Comparison of ENCODE assay signal across 9 mouse cellular contexts in genomic region chr3:120192439-120193326, GRCm38 (mm10).
DNase-seq lines count a peak whose midpoint lies in the region; ATAC-seq and TF ChIP-seq lines count a peak whose summit lies in the region.
"Had no signal": no experiment of that assay in that cellular context is flagged by ENCODE, and none has a peak within 500 bp of the region (broad histone marks: within the 10 kb centered on the region; RNA-seq: fewer than 3 reads in every experiment).

No protein-coding gene starts in this region.

- ATAC-seq in common myeloid progenitor, adult 5-6 weeks (replicated peaks; ENCODE audit: low read depth, poor library complexity, severe bottlenecking) = 0 out of 2 replicates have a peak, but pooled peaks have one; percentile 42
- no peak for ATAC-seq in heart, embryonic 11.5 days (replicated peaks; ENCODE audit: insufficient number of reproducible peaks, low FRiP score, low TSS enrichment)
- no peak for ATAC-seq in kidney, postnatal 0 days (replicated peaks; ENCODE audit: low FRiP score, low read depth)
- ATAC-seq in limb, embryonic 12.5 days (ENCODE audit: insufficient number of reproducible peaks, insufficient read depth, low FRiP score, low TSS enrichment, low read depth) = 0 out of 2 replicates have a peak, but pooled peaks have one; percentile 47
- ATAC-seq in neural tube, embryonic 13.5 days (ENCODE audit: low read depth) = peak; percentile 50

- peak; percentile 75 for TF ChIP-seq CTCF in heart, adult 2 months (IDR thresholded peaks at IDR 0.05)
- TF ChIP-seq CTCF in kidney, postnatal 0 days (IDR thresholded peaks at IDR 0.05; ENCODE audit: low read depth) = peak; percentile 86

- no peak for TF ChIP-seq POLR2A in heart, adult 2 months (IDR thresholded peaks at IDR 0.05; ENCODE audit: insufficient read depth, low read depth, low read length)

- WGBS in heart, adult 2 months = 34% methylated on average over 15 of the region's 15 CpGs
- 38% methylated on average over 15 of the region's 15 CpGs for WGBS in heart, embryonic 11.5 days (ENCODE audit: insufficient replicate concordance)
- 27% methylated on average over 15 of the region's 15 CpGs for WGBS in kidney, postnatal 0 days
- 51% methylated on average over 15 of the region's 15 CpGs for WGBS in limb, embryonic 12.5 days
- 37% methylated on average over 15 of the region's 15 CpGs for WGBS in neural tube, embryonic 13.5 days

- TF ChIP-seq EP300 in heart, adult 2 months (IDR thresholded peaks at IDR 0.05; ENCODE audit: insufficient read depth, low read depth, low read length) = no peak

- H3K79me2 ChIP-seq in heart, adult 2 months (replicated peaks; ENCODE audit: control insufficient read depth, insufficient read depth, low read length) = no peaks in the 10 kb centered on the region

- DNase-seq in heart, adult 2 months = peak; percentile 14 to 35
- DNase-seq in heart, postnatal 25 days (ENCODE audit: low spot score) = no peak
- DNase-seq in kidney, postnatal 0 days (ENCODE audit: low spot score) = peak; percentile 85
- no peak for DNase-seq in T-cell, adult 2 months (ENCODE audit: low spot score)
- DNase-seq: liver, embryonic 13.5 days had no signal

- H3K9ac ChIP-seq in heart, adult 2 months (ENCODE audit: low read depth, low read length) = no peak overlapping the region
- H3K9ac ChIP-seq in heart, embryonic 11.5 days (ENCODE audit: low read depth, low read length) = no peak overlapping the region
- H3K9ac ChIP-seq in kidney, postnatal 0 days (ENCODE audit: low read depth, low read length) = no peak overlapping the region
- no peak overlapping the region for H3K9ac ChIP-seq in limb, embryonic 12.5 days (replicated peaks)
- no peak overlapping the region for H3K9ac ChIP-seq in neural tube, embryonic 13.5 days
- H3K9ac ChIP-seq: liver, embryonic 13.5 days had no signal

- no peaks in the 10 kb centered on the region for H3K27me3 ChIP-seq in heart, adult 2 months (ENCODE audit: control insufficient read depth, insufficient read depth, low read length)
- no peaks in the 10 kb centered on the region for H3K27me3 ChIP-seq in heart, embryonic 11.5 days (ENCODE audit: control insufficient read depth, insufficient read depth, low read length)
- no peaks in the 10 kb centered on the region for H3K27me3 ChIP-seq in kidney, postnatal 0 days (ENCODE audit: insufficient read depth, low read length)
- no peaks in the 10 kb centered on the region for H3K27me3 ChIP-seq in limb, embryonic 12.5 days
- no peaks in the 10 kb centered on the region for H3K27me3 ChIP-seq in neural tube, embryonic 13.5 days
- H3K27me3 ChIP-seq: liver, embryonic 13.5 days had no signal

- peak overlapping the region; percentile 14; the same call in 1 of the 2 replicates for H3K4me2 ChIP-seq in heart, embryonic 11.5 days
- H3K4me2 ChIP-seq in kidney, postnatal 0 days (ENCODE audit: low read length) = 0 out of 2 replicates have a peak overlapping the region, but pooled peaks have one; percentile 14
- no peak overlapping the region for H3K4me2 ChIP-seq in limb, embryonic 12.5 days
- peak overlapping the region; percentile 20 for H3K4me2 ChIP-seq in neural tube, embryonic 13.5 days
- H3K4me2 ChIP-seq: liver, embryonic 13.5 days had no signal

- H3K27ac ChIP-seq in heart, adult 2 months = no peak overlapping the region
- no peak overlapping the region for H3K27ac ChIP-seq in heart, embryonic 11.5 days (ENCODE audit: low read depth, low read length)
- no peak overlapping the region for H3K27ac ChIP-seq in kidney, postnatal 0 days
- no peak overlapping the region for H3K27ac ChIP-seq in limb, embryonic 12.5 days
- H3K27ac ChIP-seq in neural tube, embryonic 13.5 days (replicated peaks) = no peak overlapping the region
- H3K27ac ChIP-seq: liver, embryonic 13.5 days had no signal

- no peak overlapping the region for H3K4me3 ChIP-seq in heart, adult 2 months
- no peak overlapping the region for H3K4me3 ChIP-seq in heart, embryonic 11.5 days (ENCODE audit: low read depth, low read length)
- no peak overlapping the region for H3K4me3 ChIP-seq in kidney, postnatal 0 days (replicated peaks; ENCODE audit: low read depth, low read length)
- no peak overlapping the region for H3K4me3 ChIP-seq in limb, embryonic 12.5 days (replicated peaks)
- H3K4me3 ChIP-seq in neural tube, embryonic 13.5 days = no peak overlapping the region
- H3K4me3 ChIP-seq: liver, embryonic 13.5 days had no signal

- H3K36me3 ChIP-seq in heart, adult 2 months (ENCODE audit: control insufficient read depth, insufficient read depth, low read length) = no peaks in the 10 kb centered on the region
- H3K36me3 ChIP-seq in heart, embryonic 11.5 days (ENCODE audit: control insufficient read depth, insufficient read depth, low read length) = no peaks in the 10 kb centered on the region
- H3K36me3 ChIP-seq in kidney, postnatal 0 days (ENCODE audit: insufficient read depth, low read length) = no peaks in the 10 kb centered on the region
- no peaks in the 10 kb centered on the region for H3K36me3 ChIP-seq in limb, embryonic 12.5 days
- H3K36me3 ChIP-seq in neural tube, embryonic 13.5 days = no peaks in the 10 kb centered on the region
- H3K36me3 ChIP-seq: liver, embryonic 13.5 days had no signal

- H3K9me3 ChIP-seq in heart, embryonic 11.5 days (replicated peaks; ENCODE audit: control insufficient read depth, low read length) = no peaks in the 10 kb centered on the region
- H3K9me3 ChIP-seq in kidney, postnatal 0 days (replicated peaks; ENCODE audit: low read length) = no peaks in the 10 kb centered on the region
- H3K9me3 ChIP-seq in limb, embryonic 12.5 days = no peaks in the 10 kb centered on the region
- H3K9me3 ChIP-seq in neural tube, embryonic 13.5 days = no peaks in the 10 kb centered on the region
- H3K9me3 ChIP-seq: liver, embryonic 13.5 days had no signal

- H3K4me1 ChIP-seq in heart, adult 2 months (ENCODE audit: control insufficient read depth, insufficient read depth, low read length) = no peaks in the 10 kb centered on the region
- H3K4me1 ChIP-seq in heart, embryonic 11.5 days (ENCODE audit: control insufficient read depth, insufficient read depth, low read length) = no peaks in the 10 kb centered on the region
- H3K4me1 ChIP-seq in kidney, postnatal 0 days (replicated peaks; ENCODE audit: insufficient read depth, low read length) = no peaks in the 10 kb centered on the region
- H3K4me1 ChIP-seq in limb, embryonic 12.5 days (replicated peaks) = no peaks in the 10 kb centered on the region
- H3K4me1 ChIP-seq in neural tube, embryonic 13.5 days (replicated peaks) = peaks cover 7% of the 10 kb centered on the region; the same call in 1 of the 2 replicates
- H3K4me1 ChIP-seq: liver, embryonic 13.5 days had no signal

- intact Hi-C loops in heart, adult 2 months (cut with DNase I) = loop anchor here (2.0 to 5.0 kb wide), 2 partner anchors 726 to 1760 kb away; no protein-coding TSS in a partner anchor
- intact Hi-C loops in heart, postnatal 25 days (cut with DNase I) = loop anchor here (2.0 kb wide), 1 partner anchor 1764 kb away; no protein-coding TSS in a partner anchor

Comparison
In these comparisons a context has a peak if more than half of its experiments do, and no peak if none do; other contexts are left out.
1. DNase-seq: peak in heart, adult 2 months (2 of 2) and kidney, postnatal 0 days (single experiment); none in heart, postnatal 25 days (single experiment) and T-cell, adult 2 months (single experiment).
2. ATAC-seq: peak in common myeloid progenitor, adult 5-6 weeks (single experiment), limb, embryonic 12.5 days (single experiment) and neural tube, embryonic 13.5 days (single experiment); none in heart, embryonic 11.5 days (single experiment) and kidney, postnatal 0 days (single experiment).